Mouse (Mus musculus) lung, postnatal 0 days (tissue): ENCODE results near the gene Gm49378.

Experiments used
- CTCF ChIP-seq: IDR thresholded peaks from 2 replicates; pipeline ENCODE4 v1.5.1; 2016; ENCODE audit warnings: antibody characterized with exemption, mild to moderate bottlenecking
- EP300 ChIP-seq: IDR thresholded peaks from 2 replicates; pipeline ENCODE4 v1.6.1; 2016; ENCODE audit warnings: antibody characterized with exemption, mild to moderate bottlenecking, control low read depth

DNA sequence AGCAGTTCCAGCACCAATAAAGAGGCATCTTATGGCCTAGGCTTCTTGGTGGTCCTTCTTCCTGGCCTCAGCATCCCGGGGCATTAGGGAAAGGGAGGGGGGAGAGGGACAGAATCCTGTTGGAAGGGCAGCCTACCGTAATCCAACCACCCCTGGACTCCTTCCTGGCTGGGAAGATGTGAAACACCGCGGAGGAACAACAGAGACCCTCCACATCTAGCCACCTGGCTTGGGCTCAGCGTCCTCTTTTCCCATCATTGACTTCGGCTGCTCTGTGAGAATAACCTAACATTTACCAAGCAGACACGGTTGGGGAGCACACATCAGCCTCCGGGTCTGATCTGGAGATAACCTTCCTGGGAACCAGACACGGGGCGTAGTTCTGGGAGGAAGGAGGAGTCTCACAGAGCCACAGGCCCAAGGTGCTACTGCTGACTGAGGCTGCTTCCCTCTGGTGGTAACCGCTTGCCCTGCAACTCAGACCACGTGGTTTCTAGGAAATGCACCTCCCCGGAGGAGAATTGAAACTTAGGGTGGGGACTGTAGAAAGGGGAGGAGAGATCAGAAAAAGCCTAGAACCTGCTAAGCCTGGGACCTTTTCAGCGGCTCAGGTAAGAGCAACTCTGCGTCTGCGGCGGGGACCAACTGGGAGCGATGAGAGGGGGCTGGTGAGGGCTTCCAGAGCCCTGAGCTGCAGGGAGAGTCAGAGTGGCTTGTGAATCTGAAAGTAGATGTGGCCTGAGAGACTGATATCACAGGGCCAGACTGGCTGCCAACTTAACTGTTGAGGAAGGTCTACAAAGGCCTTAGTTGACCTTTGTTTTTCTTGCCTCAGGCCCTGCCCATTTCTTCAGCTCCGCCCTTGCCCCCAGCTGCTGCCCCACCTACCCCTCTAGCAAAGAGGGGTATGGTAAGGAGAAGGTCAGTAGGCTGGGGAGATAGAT, 33.8 kb downstream of the Gm49378 start:
- peak; percentile 98 for TF ChIP-seq CTCF
- peak; percentile 66; the same call in 1 of the 2 replicates for TF ChIP-seq EP300
